Mouse (Mus musculus): ENCODE results near the gene Adamts2.

The Adamts2 gene

GRCm38 (mm10) chr11:50671376-50671775 lies 69.5 kb downstream of the Adamts2 start:
- in situ Hi-C loops (cut with MboI, MseI): loop anchor here (25.0 kb wide), 1 partner anchor 1534 kb away; the partner anchor contains the start of gene Olfr1395

GRCm38 (mm10) chr11:50671820-50672310 lies 70.0 kb downstream of the Adamts2 start:
- in situ Hi-C loops (cut with MboI, MseI): loop anchor here (25.0 kb wide), 1 partner anchor 1535 kb away; the partner anchor contains the start of gene Olfr1395

DNA sequence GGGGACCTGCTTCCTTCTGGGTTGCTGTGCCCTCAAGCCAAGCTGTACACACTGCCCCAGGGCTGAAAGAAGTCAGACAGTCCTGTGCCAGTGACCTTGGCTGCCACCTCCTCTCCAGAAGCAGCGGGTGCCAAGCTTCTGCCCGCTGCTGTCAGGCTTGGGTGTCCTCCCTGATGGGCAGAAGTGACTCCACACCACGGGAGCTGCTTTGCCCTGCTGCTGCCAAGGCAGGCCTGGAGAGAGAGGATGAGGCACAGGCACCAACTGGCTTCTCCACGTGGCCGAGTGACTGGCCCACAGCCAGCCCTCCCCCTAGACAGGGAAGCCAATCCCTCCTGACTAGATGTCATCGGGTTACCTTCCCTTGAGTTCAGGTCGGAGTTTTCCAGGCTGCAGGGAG lies 71.0 kb downstream of the Adamts2 start:
- in situ Hi-C loops (cut with MboI, MseI): loop anchor here (25.0 kb wide), 1 partner anchor 1536 kb away; the partner anchor contains the start of gene Olfr1395

DNA sequence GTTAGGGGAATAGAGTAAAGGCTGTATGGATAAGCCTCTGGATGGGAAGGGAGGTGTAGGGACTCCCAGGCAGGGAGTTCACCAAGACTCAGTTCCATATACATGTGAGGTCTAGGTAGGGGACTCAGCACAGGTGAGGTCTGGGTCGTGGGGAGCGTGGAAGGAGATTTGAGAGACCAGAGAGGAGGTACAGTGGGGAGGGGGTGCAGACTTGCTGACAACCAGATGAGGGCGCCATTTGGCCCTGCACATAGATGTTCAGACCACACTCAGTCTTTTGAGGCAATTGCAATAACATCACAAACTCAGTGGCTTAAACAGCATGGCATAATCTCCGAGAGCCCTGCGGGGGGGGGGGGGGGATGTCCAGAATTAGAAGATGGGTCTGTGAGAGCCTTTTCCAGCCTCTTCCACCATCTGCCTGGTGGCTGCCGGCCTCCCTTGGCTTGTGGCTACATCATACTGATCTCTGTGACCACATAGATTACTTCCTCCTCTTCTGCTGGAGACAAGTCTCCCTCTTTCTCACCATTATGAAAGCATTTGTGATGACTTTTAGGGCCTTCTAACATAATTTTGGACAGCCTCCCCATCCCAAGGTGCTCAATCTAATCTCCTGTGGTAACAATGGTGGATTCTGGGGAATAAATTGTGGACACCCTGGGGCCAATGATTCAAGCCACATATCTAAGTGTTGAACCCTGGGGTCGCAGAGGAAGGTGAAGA lies 71.8 kb downstream of the Adamts2 start:
- in situ Hi-C loops (cut with MboI, MseI): loop anchor here (25.0 kb wide), 1 partner anchor 1536 kb away; the partner anchor contains the start of gene Olfr1395

- in situ Hi-C loops (cut with MboI, MseI): loop anchor here (25.0 kb wide), 1 partner anchor 1537 kb away; the partner anchor contains the start of gene Olfr1395
Observed at GRCm38 (mm10) chr11:50674390-50674789, 72.5 kb downstream of the Adamts2 start.

GRCm38 (mm10) chr11:50678650-50679049 lies 76.8 kb downstream of the Adamts2 start:
- in situ Hi-C loops (cut with MboI, MseI): no loop called here

GRCm38 (mm10) chr11:50681940-50682339 lies 80.1 kb downstream of the Adamts2 start:
- in situ Hi-C loops (cut with MboI, MseI): no loop called here

- in situ Hi-C loops (cut with MboI, MseI): no loop called here
Observed at GRCm38 (mm10) chr11:50683821-50684220, 81.9 kb downstream of the Adamts2 start.

DNA sequence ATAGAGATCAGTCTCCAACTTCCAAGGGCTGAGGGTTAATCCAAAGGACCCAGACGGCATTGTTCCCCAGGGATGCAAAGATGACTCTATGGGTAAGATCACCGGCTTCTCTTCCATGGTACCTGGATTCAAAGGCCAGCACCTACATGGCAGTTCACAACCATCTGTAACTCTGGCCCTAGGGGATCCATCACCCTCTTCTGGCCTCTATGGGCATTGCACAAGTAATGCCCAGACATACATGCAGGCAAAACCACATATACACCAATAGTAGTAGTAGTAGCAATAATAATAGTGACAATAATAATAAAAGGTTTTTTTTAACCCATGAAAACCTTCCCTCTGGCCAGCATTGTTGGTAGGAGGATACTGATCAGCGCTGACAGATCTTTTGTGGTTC lies 86.7 kb downstream of the Adamts2 start:
- in situ Hi-C loops (cut with MboI, MseI): no loop called here

- in situ Hi-C loops (cut with MboI, MseI): no loop called here
Observed at GRCm38 (mm10) chr11:50689672-50690071, 87.8 kb downstream of the Adamts2 start.

- in situ Hi-C loops (cut with MboI, MseI): loop anchor here (25.0 kb wide), 1 partner anchor 1038 kb away; the partner anchor contains the start of gene Scgb3a1
Observed at GRCm38 (mm10) chr11:50699971-50700370, 98.1 kb downstream of the Adamts2 start.

- in situ Hi-C loops (cut with MboI, MseI): loop anchor here (25.0 kb wide), 1 partner anchor 1038 kb away; the partner anchor contains the start of gene Scgb3a1
Observed at GRCm38 (mm10) chr11:50700496-50700895, 98.6 kb downstream of the Adamts2 start.

DNA sequence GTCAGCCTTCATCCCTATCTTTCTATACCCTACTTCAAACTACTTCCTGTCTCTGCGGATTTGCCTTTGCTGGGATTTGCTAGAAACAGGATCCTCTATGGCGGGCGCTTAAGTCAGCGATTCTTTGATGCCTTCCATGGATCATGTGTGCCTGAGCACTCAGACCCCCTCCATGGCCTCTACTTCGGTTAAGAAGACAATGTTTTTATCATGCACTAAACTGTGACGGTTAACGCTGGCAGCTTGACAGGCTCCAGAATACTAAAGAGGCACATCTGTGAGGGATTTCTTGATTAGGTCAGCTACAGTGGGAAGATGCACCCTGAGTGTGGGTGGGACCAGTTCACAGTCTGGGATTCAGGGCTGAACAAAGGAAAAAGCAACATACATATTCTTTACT lies 101.5 kb downstream of the Adamts2 start:
- in situ Hi-C loops (cut with MboI, MseI): loop anchor here (25.0 kb wide), 1 partner anchor 1041 kb away; the partner anchor contains the start of gene Scgb3a1

GRCm38 (mm10) chr11:50704511-50704910 lies 102.6 kb downstream of the Adamts2 start:
- in situ Hi-C loops (cut with MboI, MseI): loop anchor here (25.0 kb wide), 1 partner anchor 1042 kb away; the partner anchor contains the start of gene Scgb3a1

- in situ Hi-C loops (cut with MboI, MseI): loop anchor here (25.0 kb wide), 1 partner anchor 1045 kb away; the partner anchor contains the start of gene Scgb3a1
Observed at GRCm38 (mm10) chr11:50707259-50707658, 105.4 kb downstream of the Adamts2 start.

DNA sequence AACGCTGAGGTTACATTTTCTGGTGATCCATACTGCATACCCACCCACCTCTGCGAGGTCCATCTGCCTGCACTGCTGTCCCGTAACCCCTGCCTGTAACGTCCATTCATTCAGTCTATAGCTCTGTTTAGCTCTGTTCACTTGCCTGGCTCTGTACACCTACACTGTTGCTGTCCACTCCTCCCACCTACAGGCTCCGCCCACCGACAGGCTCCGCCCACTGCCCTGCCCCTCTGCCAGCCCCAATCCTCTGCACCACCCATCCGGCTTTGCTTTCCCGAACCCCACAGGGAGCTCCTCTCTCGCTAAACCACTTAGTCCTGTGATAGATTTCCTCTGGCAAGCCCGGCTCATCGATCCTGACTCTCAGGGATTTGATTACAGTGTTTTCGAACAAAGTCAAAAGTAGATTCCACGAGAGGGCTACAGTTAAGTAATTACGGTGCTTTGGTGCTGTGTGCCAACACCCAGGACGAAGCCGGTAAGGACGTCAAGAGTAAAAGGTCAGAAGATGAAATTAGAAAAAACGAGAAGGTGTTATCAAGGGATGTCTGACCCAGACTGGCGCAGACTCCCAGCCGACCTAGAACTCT lies 111.8 kb downstream of the Adamts2 start:
- in situ Hi-C loops (cut with MboI, MseI): loop anchor here (25.0 kb wide), 1 partner anchor 1051 kb away; the partner anchor contains the start of gene Scgb3a1

GRCm38 (mm10) chr11:50715091-50715490 lies 113.2 kb downstream of the Adamts2 start:
- in situ Hi-C loops (cut with MboI, MseI): loop anchor here (25.0 kb wide), 1 partner anchor 1053 kb away; the partner anchor contains the start of gene Scgb3a1

DNA sequence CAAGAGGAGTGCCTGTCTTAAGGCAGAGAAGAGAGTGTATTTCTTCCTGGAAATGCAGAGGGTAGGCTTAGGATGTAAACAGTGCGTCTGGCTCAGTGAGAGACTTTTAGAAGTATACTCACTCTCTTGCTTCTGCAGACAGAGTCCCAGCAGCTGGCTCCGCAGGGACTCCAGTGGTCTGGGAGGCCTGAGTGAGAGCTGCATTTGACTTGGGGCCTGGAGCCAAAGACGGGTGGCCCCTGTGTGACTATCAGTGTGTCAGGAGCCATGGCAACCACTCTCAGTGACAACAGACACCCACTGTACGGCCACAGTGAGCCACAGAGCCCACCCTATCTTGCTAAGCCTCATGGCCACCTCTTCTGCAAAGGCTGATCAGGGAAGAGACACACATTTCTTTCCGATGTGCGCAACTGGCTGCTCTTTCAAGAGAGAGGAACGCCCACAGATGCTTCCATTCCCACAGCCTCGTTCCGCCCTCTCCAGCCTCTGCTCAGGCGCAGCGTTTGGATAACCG lies 115.6 kb downstream of the Adamts2 start:
- in situ Hi-C loops (cut with MboI, MseI): loop anchor here (25.0 kb wide), 1 partner anchor 1055 kb away; the partner anchor contains the start of gene Scgb3a1

- in situ Hi-C loops (cut with MboI, MseI): loop anchor here (25.0 kb wide), 1 partner anchor 1057 kb away; the partner anchor contains the start of gene Scgb3a1
Observed at GRCm38 (mm10) chr11:50718862-50719261, 117.0 kb downstream of the Adamts2 start.

DNA sequence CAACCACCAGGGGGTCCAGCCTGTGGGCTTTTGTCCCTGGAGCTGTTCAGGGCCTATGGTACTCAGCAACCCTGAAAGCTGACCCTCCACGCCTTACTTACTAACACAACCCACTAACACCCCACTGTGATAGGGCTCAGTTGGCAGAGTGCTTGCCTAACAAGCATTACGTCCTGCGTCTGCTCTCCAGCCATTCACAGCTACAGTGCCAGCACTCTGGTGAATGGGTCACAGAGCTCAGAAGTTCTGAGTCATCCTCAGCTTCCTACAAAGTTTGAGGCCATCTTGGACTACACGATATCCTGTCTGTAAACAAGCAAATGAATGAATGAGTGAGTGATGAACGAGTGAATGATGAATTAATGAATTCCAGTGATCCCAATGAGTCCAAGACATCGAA lies 118.5 kb downstream of the Adamts2 start:
- in situ Hi-C loops (cut with MboI, MseI): loop anchor here (25.0 kb wide), 1 partner anchor 1058 kb away; the partner anchor contains the start of gene Scgb3a1

DNA sequence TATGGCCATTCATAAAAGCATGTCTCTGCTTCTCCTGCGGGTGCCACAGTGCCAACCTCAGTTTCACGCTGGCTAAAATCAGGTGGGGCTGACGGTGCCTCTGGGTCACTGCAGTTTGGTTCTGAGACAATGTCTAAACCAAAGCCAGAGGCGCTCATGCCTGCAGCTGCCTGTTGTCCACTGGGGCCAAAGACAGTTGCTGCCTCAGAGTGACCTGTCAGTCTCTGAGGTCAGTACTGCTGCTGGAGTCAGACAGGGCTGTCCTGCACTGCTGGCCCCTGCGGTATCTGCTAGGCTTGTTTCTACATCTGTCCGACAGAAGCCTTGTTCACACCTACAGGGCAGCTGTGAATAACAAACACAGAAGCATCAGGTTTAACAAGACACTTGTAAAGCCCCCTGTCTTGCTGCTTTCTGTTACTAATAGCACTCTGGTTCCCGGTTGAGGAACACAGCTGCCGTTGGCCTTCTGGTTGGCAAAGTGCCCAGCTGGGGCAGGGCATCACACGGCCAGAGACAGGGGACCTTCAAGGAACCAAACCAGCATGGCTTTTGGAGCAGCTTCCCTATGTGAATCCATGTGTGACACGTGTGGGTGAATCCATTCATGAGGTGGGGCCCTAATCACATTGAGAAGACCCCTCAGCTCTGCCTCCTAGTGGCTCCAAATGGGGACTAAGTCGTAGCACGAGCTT lies 119.1 kb downstream of the Adamts2 start:
- in situ Hi-C loops (cut with MboI, MseI): loop anchor here (25.0 kb wide), 1 partner anchor 1059 kb away; the partner anchor contains the start of gene Scgb3a1

All from T-helper 1 cell (primary cell).